Mouse (Mus musculus) B cell, adult 67 days (primary cell): ENCODE measurements around the gene Capns2. TPM values are rescaled to one million over a fixed set of nuclear protein-coding genes. Genes with fewer than 3 reads are reported as not detected.

Experiments used
- total RNA-seq, 2 experiments: library from RNA; stranded (reverse); gene quantifications; 4 replicates each; pipeline ENCODE4 v1.2.4; 2023

The Capns2 gene
- 1 to 10 TPM; 1.1 to 1.7 TPM for total RNA-seq

DNA sequence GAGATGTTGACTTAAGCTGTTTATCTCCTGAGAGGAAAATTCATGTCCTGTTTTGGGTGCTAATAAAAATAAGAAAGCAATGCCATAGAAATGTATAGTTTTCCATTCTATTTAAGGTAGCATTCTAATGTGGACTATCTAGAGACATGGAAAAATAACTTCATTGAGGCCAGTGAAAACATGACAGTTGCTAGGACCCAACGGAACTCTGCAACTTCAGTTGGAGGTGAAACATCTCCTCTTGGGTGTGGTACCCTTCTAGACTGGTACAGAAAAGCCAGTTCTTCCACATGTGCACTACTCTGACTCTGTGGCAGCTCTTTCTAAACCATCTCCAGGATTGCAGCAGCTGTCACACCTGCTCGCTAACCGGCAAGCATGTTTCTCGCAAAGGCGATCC lies at the start of gene Capns2:
Gene Capns2, plus strand, starts transcription at position 301 of the 400 bp plus-strand sequence.

DNA sequence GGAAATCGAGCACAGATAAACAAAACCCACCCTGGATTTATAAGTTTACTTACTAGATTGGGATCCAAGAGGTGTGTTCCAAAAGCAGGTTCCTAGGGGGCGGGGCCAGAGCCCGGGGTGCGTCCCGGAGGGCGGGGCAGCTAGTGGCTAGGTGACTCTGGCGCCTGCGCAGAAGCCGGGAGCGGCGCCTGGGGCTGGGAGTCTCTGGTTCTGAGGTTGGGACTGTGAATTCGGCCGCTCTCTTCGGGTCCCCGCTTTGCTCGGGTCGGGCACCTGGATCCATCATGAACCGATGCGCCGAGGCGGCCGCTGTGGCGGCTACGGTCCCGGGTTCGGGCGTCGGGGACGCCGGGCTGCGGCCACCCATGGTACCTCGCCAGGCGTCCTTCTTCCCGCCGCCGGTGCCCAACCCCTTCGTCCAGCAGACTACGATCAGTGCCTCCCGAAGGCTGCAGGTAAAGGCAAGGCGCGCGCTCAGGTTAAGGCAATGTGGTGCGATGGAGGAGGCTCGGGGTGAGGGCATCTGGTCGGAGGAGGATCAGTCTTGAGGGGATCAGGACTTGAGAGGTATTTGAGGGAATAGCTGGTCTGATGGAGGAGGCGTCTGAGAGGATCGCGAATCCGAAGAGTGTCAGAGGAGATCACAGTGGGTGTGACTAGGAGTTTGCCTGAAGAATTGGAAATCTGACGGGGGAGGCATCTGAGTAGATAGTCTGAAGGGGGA lies 45.9 kb upstream of the Capns2 start, which contains the start of gene Lpcat2:
Gene Lpcat2, plus strand, starts transcription at position 169 of the 724 bp plus-strand sequence.

Other genes starting within 250 kb of the Capns2 start
- not detected for gene Irx6, start 227.1 kb upstream of the Capns2 start, total RNA-seq
- gene Mmp2, start 74.1 kb upstream of the Capns2 start, total RNA-seq: not detected
- gene Lpcat2, start 46.1 kb upstream of the Capns2 start, total RNA-seq: 10 to 100 TPM; 13.3 to 13.5 TPM
- gene Slc6a2, start 58.7 kb downstream of the Capns2 start, total RNA-seq: not detected
- not detected for gene Ces1a, start 146.8 kb downstream of the Capns2 start, total RNA-seq
- gene Ces1b, start 178.6 kb downstream of the Capns2 start, total RNA-seq: not detected
- not detected for gene Ces1c, start 229.9 kb downstream of the Capns2 start, total RNA-seq